Mouse (Mus musculus) bone marrow, adult 2 months (tissue): Measurements from ENCODE around the gene Krt26.

Source experiments
- CTCF ChIP-seq: fragments of 200-500 bp; IDR thresholded peaks from 2 replicates; pipeline ENCODE4 v1.5.1; 2011; ENCODE audit warnings: low read length, control low read depth; ENCODE audit not compliant: control insufficient read depth, insufficient read depth
- POLR2A ChIP-seq: fragments of 200-500 bp; IDR thresholded peaks from 2 replicates; pipeline ENCODE4 v1.6.1; 2011; ENCODE audit warnings: low read depth, mild to moderate bottlenecking, control low read depth, low read length, borderline replicate concordance; ENCODE audit not compliant: control insufficient read depth

DNA sequence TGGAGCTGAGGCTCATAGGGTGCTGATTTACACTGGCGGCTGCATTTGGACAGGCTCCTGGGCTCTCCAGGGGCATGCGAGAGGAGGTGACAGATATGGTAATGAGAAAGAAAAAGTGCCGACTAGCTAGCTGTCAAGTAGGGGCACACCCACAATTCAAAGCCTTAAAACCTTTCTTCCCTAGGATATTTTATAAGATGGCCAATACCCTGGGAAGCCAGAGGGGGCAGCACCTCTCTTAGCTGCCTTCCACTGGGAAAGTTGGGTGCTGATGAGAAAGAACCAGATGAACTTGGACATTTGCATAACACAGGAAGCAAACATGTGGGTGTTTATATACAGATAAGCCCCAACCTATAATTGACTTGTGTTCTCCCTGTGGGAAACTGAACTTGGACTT lies 31.5 kb upstream of the Krt26 start:
- no peak for TF ChIP-seq CTCF
- TF ChIP-seq POLR2A, result no peak
